Mouse (Mus musculus): ENCODE results near the gene Mfsd4b2.

- TF ChIP-seq CTCF (IDR thresholded peaks at IDR 0.05; ENCODE audit: low read depth) (no peak), EP300 (optimal IDR thresholded peaks at IDR 0.05) (no peak)
Measured at GRCm38 (mm10) chr10:39906799-39907658, 19.7 kb downstream of the Mfsd4b2 start.
